Mouse (Mus musculus) R1 (cell line): ENCODE results near the gene Kbtbd12.

Experiments
- DNase-seq: peaks from one replicate; pipeline ENCODE4 v3.0.0-alpha.2; 2018; ENCODE audit warnings: low read depth, low spot score

Kbtbd12 gene

DNA sequence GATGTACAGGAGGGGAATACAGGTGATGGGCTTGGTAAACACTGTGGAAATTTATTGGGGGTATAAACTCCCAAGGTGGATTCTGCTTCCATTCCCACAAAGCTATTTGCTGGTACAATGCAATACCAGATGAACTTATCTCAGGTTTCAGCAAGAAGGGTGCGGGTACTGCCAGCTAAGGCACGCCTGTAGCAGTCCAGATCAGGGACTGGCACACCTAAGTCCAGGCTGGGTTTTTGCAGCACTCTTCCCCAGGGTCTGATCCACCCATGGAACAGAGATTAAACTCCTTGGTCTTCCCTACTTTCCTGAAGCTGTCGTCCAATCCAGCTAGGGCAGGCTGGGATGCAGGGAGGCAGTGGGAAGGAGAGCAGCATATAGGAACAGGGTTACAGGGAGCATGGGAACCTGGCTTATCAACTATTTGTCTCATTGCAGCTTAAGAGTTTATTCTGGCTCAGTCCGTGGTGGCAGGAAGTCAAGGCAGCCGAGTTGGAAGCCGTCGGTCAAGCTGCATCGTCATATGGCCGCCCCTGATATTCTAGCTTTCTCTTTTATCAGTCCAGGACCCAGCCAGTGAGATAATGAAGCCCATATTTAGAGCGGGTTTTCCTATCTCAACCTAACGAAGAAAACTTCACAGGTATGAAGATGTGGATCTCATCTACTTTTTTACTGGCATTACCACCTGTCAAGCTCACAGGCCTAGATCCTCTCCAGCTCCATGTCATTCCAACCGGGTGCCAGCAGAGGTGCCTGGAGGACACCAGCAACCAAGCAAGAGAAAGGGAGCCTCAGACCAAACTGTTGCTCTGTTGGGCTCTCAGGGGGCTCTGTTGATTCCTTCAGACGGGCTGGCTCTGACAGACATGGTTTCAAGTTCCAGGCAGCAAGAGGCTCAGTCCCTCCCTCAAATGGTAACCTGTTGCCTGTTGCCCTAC, 135.4 kb downstream of the Kbtbd12 start:
- DNase-seq, result no peak

DNA sequence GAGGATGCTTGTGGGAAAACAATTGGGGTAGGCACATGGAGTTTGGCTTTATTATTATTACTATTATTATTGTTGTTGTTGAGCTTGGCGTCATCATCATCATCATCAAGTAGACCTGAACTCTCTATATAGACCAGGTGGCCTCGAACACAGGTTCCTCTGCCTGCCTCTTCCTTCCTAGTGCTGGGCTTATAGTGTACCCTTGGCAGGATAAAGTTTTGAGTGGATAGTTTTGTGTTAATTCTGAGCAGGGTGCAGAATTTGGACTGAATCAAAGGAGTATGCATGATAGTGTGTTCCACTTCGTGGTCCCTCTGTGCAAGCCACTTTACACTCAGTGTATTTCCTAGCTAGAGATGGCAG, 137.4 kb downstream of the Kbtbd12 start:
- no peak for DNase-seq

DNA sequence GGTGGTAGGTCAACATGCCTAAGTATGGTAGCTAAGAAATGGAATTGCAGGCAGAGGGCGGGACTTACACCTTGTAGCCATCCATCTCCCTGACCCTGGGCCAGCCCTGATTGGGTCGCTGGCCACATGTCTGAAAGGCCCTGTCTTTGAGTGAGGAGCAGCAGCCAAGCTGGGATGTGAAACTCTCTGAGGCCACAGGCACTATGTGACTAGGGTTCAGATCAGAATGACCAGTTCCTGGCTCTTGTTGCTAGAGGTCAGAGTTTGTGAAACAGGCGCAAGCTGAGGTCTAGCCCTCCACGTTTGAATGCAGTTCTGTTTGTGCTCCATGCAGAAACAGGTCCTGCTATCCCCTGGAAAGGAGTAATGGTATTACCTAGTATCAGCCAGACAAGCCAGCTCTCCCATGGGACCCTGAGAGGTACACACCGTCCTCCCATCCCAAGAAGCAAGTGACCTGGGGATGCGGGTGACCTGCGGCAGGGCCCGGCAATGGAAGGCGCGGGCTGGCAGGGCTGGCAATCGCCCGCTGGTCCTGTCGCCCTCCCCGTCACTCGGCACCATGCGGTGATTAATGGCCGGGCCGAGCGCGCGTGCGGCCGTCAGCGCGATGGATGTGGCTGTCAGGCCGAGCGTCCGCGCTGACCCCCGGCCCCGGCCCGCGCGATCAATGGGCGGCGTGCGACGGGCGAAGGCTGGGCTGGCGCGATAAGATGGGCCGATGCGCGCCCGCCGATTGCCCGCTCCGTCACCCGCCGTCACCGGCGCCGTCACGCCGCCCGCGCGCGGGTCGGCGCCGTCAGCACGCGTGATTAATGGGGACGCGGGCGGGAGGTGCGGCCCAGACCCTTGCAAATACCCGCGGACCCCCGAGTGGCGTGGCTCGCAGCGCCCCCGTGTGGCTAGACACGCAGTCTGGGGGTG, 138.0 kb downstream of the Kbtbd12 start:
- peak; percentile 55 for DNase-seq
